Mouse (Mus musculus) heart, adult 2 months (tissue): Measurements from ENCODE around the gene Rdm1. TPM values are rescaled to one million over a fixed set of nuclear protein-coding genes. Genes with fewer than 3 reads are reported as not detected.
A peak's percentile ranks its signal among the peaks of the same experiment; 100 is the strongest.

Source experiments
- DNase-seq, 2 experiments: peaks; one replicate each; pipeline ENCODE4 v3.0.0; 2021
- H3K27ac ChIP-seq: fragments of 200-600 bp; 2 replicates; pipeline ENCODE4 v1.8.1; 2022
- H3K27me3 ChIP-seq: fragments of 200-500 bp; 2 replicates; pipeline ENCODE4 v1.6.1; 2012; ENCODE audit warnings: mild to moderate bottlenecking, low read length, inconsistent platforms, mixed read lengths; ENCODE audit not compliant: control insufficient read depth, insufficient read depth
- H3K36me3 ChIP-seq: fragments of 200-500 bp; 2 replicates; pipeline ENCODE4 v1.6.1; 2012; ENCODE audit warnings: low read length, inconsistent platforms; ENCODE audit not compliant: control insufficient read depth, insufficient read depth
- H3K4me1 ChIP-seq: fragments of 200-500 bp; 2 replicates; pipeline ENCODE4 v1.6.1; 2011; ENCODE audit warnings: low read length; ENCODE audit not compliant: control insufficient read depth, insufficient read depth
- H3K4me3 ChIP-seq: fragments of 200-600 bp; 2 replicates; pipeline ENCODE4 v1.8.1; 2022
- H3K79me2 ChIP-seq: fragments of 200-500 bp; replicated peaks from 2 replicates; pipeline ENCODE4 v1.6.1; 2012; ENCODE audit warnings: mild to moderate bottlenecking, inconsistent platforms, low read length, moderate library complexity, mixed read lengths; ENCODE audit not compliant: control insufficient read depth, insufficient read depth
- H3K9ac ChIP-seq: fragments of 200-500 bp; 2 replicates; pipeline ENCODE4 v1.6.1; 2012; ENCODE audit warnings: low read depth, mild to moderate bottlenecking, control low read depth, inconsistent platforms, low read length, mixed read lengths
- CTCF ChIP-seq: fragments of 200-600 bp; IDR thresholded peaks from 2 replicates; pipeline ENCODE4 v1.8.1; 2022; ENCODE audit warnings: antibody characterized with exemption, mild to moderate bottlenecking, moderate library complexity
- EP300 ChIP-seq: fragments of 200-500 bp; IDR thresholded peaks from 2 replicates; pipeline ENCODE4 v1.6.1; 2011; ENCODE audit warnings: low read depth, low read length, control low read depth; ENCODE audit not compliant: insufficient read depth
- POLR2A ChIP-seq: fragments of 200-500 bp; IDR thresholded peaks from 2 replicates; pipeline ENCODE4 v1.6.1; 2011; ENCODE audit warnings: mild to moderate bottlenecking, low read depth, low read length, control low read depth; ENCODE audit not compliant: insufficient read depth
- WGBS: fragments of 180-500 bp; shearing (Covaris S2); methylation state at CpG from one replicate; pipeline ENCODE4 v1.1.7; 2018; 5-methylcytosine and 5-hydroxymethylcytosine counted together
- intact Hi-C: fragments of 180-260 bp; cut with DNase I; formaldehyde crosslinking; loops from one replicate; pipeline ENCODE4 v1.15.1; 2025
- polyA plus RNA-seq: library from polyadenylated mRNA; depleted of rRNA; stranded (reverse); fragments of >200 nt; gene quantifications from 2 replicates; pipeline ENCODE4 v1.2.3, GENCODE M21; 2012
- total RNA-seq, 2 experiments: library from RNA; stranded (reverse); gene quantifications; 2 replicates each; pipeline ENCODE4 v1.2.3; 2021

The Rdm1 gene
- total and polyA plus RNA-seq, 3 experiments: 42.3 to 49.5 (median 45.6) TPM

DNA sequence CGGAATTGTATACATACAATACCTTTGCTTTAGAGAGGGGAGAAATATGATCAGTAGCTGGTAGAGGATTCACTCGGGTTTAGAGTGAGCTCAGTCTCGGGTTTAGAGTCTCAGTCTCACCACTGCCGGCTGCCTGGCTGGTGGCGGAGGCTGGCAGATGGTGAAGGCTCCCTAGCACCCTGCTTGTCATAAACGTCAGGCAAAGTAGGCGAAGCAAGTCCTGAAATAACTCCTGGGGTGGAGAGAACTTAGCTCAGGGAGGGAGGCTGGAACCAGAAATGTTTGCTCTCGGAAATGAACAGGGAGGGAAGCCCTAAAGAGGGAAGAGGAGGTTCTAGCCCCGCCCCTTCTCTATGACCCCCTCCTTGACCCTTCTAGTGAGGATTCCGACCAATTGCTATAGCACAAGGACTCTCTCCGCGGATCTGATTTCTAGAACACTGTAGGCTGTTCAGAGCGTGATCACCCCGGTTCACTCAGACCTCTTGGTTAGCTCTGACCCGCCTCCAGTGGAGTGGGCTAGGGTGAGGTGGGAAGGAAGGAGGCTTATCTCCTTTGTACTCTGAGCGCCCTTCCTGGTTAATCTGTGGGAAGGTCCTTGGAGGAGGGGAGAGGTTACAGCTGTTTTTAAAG is 46.1 kb downstream of the Rdm1 start:
- 16% methylated on average over 16 of the region's 16 CpGs for WGBS
- peak overlapping the region; percentile 31 for H3K4me3 ChIP-seq
- intact Hi-C loops: no loop called here

DNA sequence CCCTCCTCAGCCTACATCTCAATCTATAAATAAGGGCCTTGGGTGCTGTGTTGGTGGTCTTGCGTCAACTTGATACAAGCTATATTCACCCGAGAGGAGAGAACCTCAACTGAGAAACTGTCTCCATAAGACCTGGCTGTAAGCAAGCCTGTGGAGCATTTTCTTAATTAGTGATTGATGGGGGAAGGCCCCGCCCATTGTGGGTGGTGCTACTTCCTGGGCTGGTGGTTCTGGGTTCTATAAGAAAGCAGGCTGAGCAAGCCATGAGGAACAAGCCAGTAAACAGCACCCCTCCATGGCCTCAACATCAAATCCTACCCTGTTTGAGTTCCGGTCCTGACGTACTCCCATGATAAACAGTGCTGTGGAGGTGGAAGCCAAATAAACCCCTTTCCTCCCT is 47.1 kb downstream of the Rdm1 start:
- Histone ChIP-seq H3K27ac (peak overlapping the region; percentile 87), H3K4me1 (peaks cover 9% of the 10 kb centered on the region), H3K9ac (no peak overlapping the region), H3K27me3 (no peaks in the 10 kb centered on the region), H3K79me2 (no peaks in the 10 kb centered on the region), H3K36me3 (no peaks in the 10 kb centered on the region), H3K4me3 (no peak overlapping the region)
- TF ChIP-seq POLR2A (no peak), CTCF (no peak), EP300 (no peak)
- DNase-seq: no peak
- WGBS: 97% methylated on average over 5 of the region's 5 CpGs
- intact Hi-C loops: no loop called here

More for the DNA sequence above, 46.1 kb downstream of the Rdm1 start:
- Histone ChIP-seq H3K27ac (peak overlapping the region; percentile 87), H3K27me3 (no peaks in the 10 kb centered on the region), H3K4me1 (peaks cover 12% of the 10 kb centered on the region), H3K36me3 (no peaks in the 10 kb centered on the region), H3K9ac (peak overlapping the region; percentile 15), H3K79me2 (no peaks in the 10 kb centered on the region)
- peak; percentile 56 to 70 for DNase-seq
- TF ChIP-seq CTCF: no peak
- peak; percentile 75; the same call in 1 of the 2 replicates for TF ChIP-seq EP300
- TF ChIP-seq POLR2A: peak; percentile 63

DNA sequence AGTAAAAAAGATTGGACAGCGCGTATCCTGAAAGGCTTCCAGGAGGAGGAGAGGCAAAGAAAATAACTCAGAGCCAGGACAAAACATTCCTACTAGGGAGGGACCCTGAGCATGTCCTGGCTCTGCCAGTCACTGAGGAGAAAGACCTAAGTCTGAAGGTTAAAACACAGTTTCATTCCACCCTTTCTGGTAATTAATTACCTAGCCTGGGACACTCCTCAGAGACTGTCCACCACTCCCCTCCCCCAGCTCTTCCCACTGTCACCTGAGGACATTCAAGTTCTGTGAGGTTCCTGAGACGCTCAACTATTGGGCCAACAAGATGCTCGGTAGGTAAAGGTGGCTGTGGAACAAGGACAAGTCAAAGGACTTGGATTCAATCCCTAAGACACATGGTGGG is 48.4 kb downstream of the Rdm1 start:
- intact Hi-C loops: no loop called here
- Histone ChIP-seq H3K9ac (no peak overlapping the region), H3K27me3 (no peaks in the 10 kb centered on the region), H3K36me3 (no peaks in the 10 kb centered on the region), H3K4me1 (peaks cover 10% of the 10 kb centered on the region), H3K79me2 (no peaks in the 10 kb centered on the region), H3K4me3 (no peak overlapping the region), H3K27ac (no peak overlapping the region; the same call in 1 of the 2 replicates)
- WGBS: 80% methylated on average over 4 of the region's 4 CpGs
- TF ChIP-seq EP300: no peak
- no peak for TF ChIP-seq POLR2A
- TF ChIP-seq CTCF: no peak
- DNase-seq: no peak

DNA sequence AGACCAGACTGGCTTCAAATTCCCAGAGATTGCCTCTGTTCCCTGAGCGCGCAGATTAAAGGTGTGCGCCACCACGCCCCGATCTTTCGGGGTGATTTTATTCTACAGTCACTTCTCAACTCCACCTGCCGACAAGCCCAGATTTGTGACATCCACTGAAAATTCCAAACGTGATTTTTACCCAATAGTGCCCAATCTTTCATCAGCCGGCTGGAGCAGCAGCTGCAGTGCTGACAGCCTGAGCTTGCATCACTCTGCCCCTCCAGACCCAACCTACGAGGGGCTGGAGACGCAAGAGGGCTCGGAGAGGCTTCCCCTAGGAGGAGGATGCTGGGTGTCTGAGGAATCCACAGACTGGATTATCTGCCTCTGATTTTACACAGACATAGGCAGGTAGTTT is 50.7 kb downstream of the Rdm1 start:
- no peak overlapping the region for H3K9ac ChIP-seq
- intact Hi-C loops: no loop called here
- H3K4me3 ChIP-seq: no peak overlapping the region
- no peaks in the 10 kb centered on the region for H3K27me3 ChIP-seq
- H3K27ac ChIP-seq: no peak overlapping the region
- peaks cover 12% of the 10 kb centered on the region for H3K4me1 ChIP-seq
- no peaks in the 10 kb centered on the region for H3K36me3 ChIP-seq
- WGBS: 78% methylated on average over 12 of the region's 12 CpGs
- TF ChIP-seq CTCF (no peak), EP300 (no peak), POLR2A (no peak)
- no peak for DNase-seq
- no peaks in the 10 kb centered on the region for H3K79me2 ChIP-seq

DNA sequence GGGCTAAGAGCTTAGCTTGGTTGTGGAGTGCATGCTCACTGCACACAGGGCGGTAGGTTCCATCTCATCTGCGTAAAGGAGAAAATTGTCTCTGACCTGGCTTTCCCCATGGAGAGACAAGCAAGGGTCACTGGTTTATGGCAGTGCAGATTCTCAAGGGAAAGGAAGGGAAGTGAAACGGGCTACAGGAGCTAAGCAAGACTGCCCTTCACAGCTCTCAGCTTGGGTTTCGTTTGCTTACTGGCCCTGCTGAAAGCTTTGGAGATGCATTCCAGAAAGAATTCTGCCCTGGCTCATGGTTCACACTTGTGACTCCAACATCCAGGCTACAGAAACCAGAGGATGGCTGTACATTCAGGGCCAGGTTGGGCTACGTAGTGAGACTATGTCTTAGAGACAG is 51.8 kb downstream of the Rdm1 start:
- H3K4me1 ChIP-seq: peaks cover 10% of the 10 kb centered on the region
- 57% methylated on average over 5 of the region's 5 CpGs for WGBS
- intact Hi-C loops: no loop called here

DNA sequence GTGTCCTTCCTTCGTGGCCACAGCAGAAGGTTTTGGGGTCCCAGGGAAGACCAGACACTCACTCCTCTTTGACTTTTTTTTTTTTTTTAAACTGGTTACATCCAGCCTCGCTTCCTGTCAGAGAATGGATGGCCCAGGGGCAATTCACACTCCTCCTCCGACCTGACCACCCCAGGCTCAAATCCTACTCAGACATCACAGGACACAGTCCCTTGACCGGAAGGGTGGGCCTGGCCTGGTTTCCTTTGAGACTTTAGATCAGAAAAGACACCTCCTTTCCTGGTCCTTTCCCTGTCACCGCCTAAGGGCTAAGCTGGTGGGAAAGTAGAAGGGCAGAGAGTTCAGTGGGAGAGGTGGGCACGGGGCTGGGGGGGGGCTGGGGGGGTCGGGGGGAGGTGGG is 52.9 kb downstream of the Rdm1 start:
- Histone ChIP-seq H3K79me2 (no peaks in the 10 kb centered on the region), H3K9ac (no peak overlapping the region), H3K4me1 (peaks cover 9% of the 10 kb centered on the region), H3K27ac (peak overlapping the region; percentile 79), H3K4me3 (no peak overlapping the region), H3K27me3 (no peaks in the 10 kb centered on the region), H3K36me3 (no peaks in the 10 kb centered on the region)
- intact Hi-C loops: loop anchor here (2.0 kb wide), 1 partner anchor 17 kb away; no protein-coding TSS in a partner anchor
- peak in 1 of 2 experiments; percentile 62 for DNase-seq
- WGBS: 45% methylated on average over 7 of the region's 7 CpGs
- TF ChIP-seq CTCF (no peak), POLR2A (peak; percentile 33; the same call in 1 of the 2 replicates), EP300 (peak; percentile 75; the same call in 1 of the 2 replicates)

More for the DNA sequence above, 51.8 kb downstream of the Rdm1 start:
- H3K27ac ChIP-seq: peak overlapping the region; percentile 79; the same call in 1 of the 2 replicates
- H3K79me2 ChIP-seq: no peaks in the 10 kb centered on the region
- DNase-seq: no peak
- no peak for TF ChIP-seq CTCF
- TF ChIP-seq POLR2A: no peak
- no peak for TF ChIP-seq EP300
- no peaks in the 10 kb centered on the region for H3K27me3 ChIP-seq
- H3K36me3 ChIP-seq: no peaks in the 10 kb centered on the region
- H3K9ac ChIP-seq: no peak overlapping the region
- H3K4me3 ChIP-seq: no peak overlapping the region
